Mouse (Mus musculus): ENCODE measurements at regions not wholly inside any gene's neighbourhood (a gene's known extent, or its start where the extent isn't known, plus 50 kb on each side); places are given as distances from the start of the nearest gene placed in this dataset.
A peak's percentile ranks its signal among the peaks of the same experiment; 100 is the strongest.
"Not testable (repeated sequence)": the region's sequence is repeated elsewhere in the genome, so short reads cannot be mapped to it uniquely, and the experiment has no call there.

DNA sequence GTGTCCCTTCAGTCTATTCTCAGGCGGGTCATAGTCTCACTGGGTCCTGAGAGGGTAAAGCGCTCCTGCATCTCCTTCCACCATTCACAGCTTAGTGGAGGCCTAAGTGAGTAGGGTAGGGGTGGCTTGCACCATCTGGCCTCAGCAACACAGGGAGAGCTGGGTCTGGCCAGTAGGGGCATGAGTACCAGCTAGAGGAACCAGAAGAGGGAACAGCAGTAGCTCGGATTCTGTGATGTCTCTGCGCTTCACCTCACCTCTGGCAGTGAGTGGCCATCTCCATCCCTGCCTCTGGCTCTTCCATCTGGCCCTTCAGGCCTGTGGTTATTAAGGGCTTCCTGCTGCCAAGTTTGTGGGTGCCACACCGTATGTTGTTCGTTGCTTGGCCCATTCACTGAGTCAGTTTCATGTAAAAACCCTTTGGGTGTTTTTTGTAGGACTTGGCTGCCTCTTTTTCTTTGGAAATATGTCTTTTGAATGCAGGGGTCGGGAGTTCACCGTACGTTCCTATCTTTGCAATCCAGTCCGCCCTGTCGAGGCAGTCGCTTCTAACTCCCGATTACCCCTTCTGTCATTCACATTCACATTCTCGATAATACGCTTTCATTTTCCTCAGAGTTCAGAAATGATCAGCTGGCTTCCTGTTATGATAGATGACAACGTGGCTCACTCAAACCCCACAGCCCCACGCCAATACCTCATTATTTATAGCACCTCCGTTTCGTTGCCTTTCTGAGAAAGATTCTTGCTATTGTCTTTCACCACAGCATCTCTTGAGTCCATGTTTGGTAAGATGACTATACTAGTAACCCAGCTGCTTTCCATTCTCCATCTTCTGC lies 99.4 kb upstream of the Mrps10 start:
- no peak for DNase-seq

DNA sequence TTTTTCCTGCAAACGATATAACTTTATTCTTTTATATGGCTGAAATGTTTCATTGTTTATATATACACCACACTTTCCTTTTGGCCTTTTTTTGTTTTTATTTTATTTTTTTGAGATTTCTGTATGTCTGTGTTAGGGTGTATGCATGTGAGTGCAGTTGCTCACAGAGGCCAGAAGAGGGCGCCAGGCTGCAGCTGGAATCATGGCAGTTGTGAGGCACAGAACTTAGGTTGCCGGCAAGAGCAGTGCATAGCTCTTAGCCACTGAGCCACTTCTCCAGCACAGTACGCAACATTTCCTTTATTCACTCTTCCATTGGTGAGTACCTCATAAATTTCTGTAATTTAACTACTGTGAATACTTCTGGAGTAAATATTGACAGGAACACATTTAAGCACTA lies 100.8 kb upstream of the Mrps10 start:
- no peak for DNase-seq

DNA sequence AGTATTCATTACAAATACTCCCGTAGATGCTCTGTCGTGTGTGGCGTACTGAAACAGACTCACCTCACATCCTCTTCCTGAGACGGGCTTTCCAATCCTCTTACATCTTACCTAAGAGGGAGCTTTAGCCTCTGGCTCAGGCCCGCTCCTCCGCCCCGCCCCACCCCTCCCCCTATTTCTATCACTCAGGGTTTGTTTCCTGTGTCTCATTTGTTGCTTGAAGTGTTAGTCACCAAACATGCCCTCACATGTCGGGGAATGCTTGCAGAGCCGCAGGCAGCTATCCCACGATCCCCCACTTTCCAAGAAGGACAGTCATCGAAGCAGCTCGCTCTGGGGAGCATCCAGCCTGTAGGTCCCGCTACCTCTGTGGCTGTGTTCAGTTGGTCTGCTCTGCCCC lies 101.6 kb upstream of the Mrps10 start:
- DNase-seq, result no peak

DNA sequence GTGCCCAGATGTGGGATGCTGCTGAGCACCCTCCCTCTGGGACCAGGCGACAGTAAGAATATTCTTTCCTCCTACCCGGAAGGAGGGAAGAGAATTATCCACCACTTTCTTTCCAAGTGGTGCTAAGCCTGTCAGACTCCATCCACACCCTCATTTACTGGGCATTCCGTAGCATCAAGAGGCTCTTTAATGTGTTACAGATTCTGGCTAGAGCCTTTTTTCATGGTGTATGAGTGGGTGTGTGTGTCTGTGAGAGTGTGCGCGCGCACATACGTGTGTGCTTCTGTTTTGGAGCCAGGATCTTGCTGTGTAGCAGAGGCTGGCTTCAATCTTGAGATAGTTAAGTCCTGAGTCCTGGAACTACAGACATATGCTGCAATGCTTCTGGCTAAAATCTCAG lies 102.4 kb upstream of the Mrps10 start:
- DNase-seq, result no peak

DNA sequence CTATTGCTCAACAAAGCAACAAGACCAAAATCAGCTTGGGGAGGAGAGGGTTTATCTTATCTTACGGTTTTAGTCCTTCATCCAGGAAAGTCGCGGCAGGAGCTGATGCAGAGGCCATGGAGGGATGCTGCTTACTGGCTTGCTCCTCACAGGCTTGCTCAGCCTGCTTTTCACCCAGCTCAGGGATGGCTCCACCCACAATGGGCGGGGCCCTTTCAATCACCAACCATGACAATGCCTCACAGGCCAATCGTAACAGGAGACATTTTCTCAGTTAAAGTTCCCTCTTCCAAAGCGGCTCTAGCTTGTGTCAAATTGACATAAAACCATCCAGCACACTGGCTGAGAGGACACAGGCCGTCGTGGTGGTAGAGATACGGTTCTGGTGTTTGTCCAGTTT lies 105.7 kb upstream of the Mrps10 start:
- no peak for DNase-seq

DNA sequence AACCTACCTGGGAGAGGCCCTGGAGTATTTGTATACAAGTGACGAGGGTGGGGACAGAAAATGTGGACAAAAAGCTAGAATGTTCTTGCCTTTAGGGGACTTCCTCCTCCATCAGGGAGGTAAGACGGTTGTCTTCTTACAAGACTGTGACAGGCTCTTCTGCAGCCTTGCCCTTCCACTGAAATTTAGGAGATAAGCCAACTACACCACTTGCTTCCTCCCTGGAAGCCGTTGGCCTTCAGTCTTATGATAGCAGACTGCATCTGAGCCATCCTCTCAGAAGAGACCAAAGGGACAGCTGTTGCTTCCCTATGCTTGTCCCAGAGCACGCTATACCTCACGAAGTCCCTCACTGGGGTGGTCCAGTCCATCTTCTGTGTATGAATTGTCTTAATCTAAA lies 106.5 kb upstream of the Mrps10 start:
- no peak for DNase-seq

DNA sequence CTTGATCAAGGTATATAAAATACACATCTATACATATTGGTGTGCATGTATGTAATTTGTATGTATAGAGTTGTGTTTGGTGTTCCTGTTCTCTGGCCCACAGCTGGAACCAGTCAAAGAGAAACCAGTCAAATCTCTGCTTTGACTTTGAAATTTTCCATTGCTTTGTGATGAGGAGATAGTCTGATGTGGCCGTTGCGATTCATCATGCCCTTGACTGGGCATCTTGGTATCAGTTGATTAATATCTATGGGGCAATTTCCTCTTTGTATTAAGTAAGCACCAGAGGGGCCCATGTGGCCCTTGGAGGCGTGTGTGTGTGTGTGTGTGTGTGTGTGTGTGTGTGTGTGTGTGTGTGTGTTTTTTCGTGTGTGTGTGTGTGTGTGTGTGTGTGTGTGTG lies 107.7 kb upstream of the Mrps10 start:
- DNase-seq, result no peak

DNA sequence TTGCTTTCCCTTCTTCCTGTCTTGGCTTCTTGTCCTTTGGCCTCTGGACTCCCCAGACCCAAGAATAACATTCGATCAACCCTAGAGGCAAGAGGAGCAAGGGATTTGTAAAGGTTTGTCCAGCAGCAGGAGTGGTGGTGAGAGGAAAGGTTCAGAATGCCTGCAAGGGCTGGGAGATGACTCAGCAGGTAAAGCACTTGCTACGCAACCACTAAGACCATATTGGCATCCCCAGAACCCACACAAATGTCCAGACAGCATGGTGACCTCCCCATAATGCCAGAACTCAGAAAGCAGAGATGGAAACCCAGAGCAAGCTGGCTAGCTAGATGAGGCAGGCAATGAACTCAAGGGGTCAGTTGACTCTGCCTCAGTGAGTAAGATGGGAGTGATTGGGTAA lies 110.4 kb upstream of the Mrps10 start:
- no peak for DNase-seq

DNA sequence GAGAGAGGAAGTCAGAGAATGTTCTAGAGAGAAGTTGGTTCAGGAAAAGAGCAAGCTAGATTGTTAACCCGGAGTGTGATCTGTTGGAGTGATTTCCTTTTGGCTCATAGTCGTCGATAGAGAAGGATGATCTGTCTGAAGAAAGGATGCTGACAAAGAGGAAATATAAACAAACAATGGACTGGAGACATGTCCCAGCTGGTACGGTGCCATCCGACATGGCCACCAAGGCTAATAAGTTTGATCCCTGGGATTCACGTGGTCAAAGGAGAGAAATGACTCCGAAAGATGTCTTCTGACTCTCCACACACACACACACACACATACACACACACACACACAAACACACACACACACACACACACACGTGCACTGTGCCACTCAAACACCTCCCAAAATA lies 113.5 kb upstream of the Mrps10 start:
- DNase-seq, result no peak

DNA sequence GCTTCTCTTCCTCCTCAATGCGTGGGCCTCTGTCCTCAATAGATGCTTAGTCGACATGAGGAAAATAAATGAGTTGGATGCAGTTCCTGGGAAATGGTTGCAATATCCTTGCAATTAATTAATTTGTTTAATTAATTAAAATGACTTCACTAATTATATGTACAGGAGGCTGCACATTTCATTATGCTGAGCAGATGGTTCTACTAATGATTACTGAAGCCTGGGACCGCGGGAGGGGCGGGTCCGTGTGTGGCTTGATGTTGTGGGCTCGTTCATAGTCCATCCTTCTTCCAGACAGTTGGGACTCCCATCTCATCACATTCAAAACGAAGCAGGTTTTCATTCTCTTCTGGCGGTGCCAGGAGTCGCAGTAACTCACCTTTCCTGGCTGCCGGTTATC lies 114.7 kb upstream of the Mrps10 start:
- DNase-seq, result no peak

DNA sequence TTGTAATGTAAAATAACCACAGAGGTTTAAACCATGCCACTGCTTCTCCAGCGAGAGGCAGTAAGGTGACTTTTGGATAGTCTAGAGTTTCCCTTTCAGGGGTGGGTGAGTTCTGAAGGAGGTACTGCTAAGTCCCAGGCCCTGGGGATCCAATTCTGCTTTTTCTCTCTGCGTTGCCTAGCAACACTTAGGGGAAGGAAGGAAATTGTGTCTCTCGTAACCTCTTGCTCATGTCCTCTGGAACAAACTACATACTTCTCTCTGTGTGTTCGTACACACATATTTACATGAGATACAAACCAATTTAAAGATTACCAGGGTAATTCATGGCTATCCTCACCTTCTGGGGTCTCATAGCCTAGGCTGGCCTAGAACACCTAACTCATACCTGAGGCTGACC lies 118.7 kb upstream of the Mrps10 start:
- DNase-seq, result no peak

DNA sequence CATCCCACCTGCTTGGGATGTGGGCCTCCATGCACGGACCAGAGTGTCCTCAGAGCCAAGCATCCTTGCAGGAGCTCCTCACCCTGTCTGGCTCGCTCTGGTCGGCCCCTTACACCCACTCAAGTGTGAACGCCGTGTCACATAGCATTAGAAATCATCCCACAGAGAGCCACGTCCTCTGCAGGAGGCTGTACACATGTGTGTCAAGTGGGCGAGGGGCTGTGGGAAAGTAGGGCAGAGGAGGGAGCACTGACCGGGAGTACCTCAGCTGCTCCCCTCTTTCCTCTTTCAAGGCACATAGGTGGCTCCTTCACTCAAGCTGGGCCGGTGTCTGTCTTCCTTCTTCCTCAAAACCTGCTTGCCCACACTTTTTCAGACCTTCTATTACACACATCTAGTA lies 119.5 kb upstream of the Mrps10 start:
- no peak for DNase-seq

DNA sequence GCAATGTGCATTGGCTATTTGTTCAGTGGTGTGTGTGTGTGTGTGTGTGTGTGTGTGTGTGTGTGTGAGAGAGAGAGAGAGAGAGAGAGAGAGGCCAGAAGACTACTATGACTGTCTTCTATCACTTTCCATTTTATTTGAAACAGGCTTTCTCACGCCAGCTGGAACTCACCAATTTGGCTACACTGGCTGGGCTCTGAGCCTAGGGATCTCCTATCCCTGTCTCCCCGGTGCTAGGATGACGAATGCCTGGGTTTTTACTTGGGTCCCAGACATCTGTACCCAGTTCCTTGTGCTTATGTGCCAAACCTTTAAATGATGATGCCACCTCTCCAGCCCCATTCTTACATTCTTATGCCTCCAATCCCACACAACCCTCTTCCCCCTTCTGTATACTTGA lies 120.6 kb upstream of the Mrps10 start:
- DNase-seq, result peak; percentile 44

DNA sequence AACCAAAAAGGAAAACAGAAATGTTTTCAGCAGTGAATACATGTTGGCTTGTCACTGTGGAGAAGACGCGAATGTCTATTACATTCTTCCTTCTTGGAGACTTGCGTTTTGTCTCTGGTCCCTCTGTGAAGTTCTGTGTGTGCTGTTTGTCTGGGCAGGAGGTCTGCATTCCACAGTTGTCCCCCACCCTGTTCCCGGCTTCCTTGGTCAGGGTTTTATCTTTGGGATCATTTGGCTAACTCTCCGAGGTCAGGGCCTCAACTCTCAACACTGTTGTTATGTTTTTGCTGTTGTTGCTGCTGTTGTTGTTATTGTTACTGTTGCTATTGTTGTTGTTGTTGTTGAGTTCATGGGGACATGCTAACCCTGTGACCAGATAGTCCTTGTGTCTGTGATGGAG lies 121.2 kb upstream of the Mrps10 start:
- DNase-seq, result peak; percentile 62

DNA sequence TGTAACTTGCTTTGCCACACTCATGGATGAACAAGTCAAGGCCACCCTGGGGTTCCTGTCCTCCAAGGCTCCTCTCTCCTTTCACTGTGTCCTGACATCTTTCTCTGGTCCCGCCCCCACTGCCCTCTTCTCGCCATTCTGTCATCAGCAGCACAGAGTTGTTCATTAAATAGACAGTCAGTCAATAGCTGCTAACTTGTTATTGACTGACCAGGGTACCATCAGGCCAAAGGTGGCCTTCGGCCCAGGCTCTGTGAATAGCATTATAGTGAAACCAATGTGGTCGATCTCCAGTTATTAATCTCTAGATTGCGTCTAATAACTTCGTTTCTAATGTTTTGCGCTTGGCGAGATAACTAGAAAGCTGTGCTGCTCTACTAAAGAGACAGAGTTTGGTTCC lies 122.1 kb upstream of the Mrps10 start:
- DNase-seq, result no peak

DNA sequence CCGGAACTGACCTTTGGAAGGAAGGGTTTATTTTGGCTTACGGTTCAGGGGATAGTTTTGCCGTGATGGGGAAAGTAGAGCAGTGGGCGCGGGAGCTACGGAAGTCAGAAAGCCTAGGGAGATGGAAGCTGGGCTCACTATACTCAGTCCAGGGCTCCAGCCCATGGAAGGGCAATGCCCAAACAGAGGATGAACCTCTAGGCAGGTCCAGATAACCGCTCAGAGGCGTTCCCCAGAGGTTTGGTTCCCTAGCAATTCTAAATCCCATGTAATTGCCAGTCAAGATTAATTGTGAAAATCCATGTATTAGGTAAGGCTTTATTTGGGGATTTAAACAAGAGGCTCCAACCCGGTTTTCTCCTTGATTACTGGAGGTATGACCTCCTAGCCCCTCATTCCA lies 123.1 kb upstream of the Mrps10 start:
- no peak for DNase-seq

DNA sequence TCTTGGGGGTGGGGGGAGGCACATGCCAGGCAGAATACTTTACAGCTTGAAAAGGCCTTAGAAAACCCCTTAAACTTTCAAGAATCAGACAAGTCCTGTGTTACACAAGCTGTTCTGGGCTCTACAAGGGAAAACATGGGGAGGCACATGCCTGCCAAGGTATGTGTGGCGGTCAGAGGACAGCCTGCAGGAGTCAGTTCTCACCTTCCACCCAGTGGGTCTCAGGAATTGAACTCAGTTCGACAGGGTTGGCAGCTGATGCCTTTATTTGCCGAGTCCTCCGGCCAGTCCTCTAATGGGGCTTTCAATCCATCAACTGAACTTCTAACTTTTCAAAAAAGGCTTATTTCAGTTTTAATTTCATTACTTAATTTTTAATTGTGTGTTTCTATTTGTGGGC lies 129.6 kb upstream of the Mrps10 start:
- no peak for DNase-seq

DNA sequence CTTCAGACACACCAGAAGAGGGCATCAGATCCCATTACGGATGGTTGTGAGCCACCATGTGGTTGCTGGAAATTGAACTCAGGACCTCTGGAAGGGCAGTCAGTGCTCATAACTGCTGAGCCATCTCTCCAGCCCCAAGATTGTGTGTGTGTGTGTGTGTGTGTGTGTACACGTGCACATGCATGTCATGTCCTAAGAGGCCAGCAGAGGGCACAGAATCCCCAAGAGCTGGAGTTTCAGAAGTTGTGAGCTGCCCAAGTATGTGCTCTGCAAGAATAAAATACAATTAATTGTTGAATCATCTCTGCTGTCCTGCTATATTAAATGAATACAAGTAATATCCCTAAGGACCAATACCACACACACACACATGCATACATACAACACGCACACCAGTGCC lies 130.8 kb upstream of the Mrps10 start:
- DNase-seq, result not testable (repeated sequence)

DNA sequence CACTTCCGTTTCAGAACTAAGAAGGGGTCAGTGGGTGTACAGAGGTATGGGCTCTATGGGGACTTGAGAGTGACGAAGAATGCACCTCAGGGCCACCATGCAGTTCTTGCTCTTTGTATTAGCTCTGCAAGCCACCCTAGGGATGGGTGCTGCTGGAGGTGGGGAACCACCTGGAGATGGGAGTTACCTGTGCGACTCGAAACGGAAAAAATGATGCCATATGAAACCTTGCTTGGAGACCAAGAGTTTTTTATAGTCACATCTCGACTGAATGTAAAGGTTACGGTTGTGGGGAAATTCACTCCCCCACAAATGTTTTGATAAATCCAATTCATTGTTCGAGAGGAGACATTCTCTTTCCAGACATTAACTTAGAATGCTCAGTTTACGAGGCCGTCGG lies 134.3 kb upstream of the Mrps10 start:
- DNase-seq, result no peak

DNA sequence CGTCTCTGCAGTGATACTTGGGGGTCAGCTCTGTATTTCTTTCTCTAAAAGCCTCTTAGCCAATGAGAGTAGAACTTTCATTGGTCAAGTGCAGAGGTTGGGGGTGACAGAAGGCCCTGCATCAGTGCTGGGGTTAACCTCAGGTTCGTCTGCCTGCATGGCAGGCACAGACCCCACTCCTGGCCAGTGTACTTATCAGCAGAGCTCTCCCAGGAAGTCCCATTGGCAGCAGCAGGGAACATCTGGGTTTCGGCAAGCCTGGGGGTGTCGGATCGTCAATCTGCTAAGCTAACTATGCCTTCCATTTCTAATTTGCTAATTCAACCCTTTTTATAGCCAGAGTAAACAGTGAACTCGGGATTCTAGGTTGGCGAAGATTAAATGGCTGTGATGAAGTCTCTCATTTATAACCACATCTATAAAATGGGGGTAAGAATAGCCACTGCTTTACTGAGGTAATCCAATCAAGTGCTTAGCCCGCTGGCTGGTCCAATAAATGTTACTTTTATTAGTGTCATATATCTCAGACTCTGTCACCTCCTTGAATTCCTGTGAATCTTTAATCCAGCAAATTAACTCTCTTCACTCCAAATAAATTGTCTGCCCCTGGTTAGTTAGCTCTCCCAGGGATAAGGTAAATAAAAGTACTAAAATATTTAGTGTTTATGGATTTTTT lies 135.5 kb upstream of the Mrps10 start:
- no peak for DNase-seq

DNA sequence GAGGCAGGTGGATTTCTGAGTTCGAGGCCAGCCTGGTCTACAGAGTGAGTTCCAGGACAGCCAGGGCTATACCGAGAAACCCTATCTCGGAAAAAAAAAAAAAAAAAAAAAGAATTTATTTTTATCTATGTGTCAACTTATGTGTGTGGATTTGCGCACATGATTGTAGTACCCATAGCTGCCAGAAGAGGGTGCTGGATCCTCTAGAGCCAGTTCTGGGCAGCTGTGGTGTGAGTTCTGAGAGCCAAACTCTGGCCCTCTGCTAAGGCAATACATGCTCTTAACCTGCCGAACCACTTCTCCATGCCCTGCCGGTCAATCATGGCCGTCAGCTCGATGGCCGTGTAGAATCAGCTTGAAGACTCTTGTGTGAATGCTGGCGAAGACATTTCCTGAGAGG lies 138.0 kb upstream of the Mrps10 start:
- peak; percentile 33 for DNase-seq

DNA sequence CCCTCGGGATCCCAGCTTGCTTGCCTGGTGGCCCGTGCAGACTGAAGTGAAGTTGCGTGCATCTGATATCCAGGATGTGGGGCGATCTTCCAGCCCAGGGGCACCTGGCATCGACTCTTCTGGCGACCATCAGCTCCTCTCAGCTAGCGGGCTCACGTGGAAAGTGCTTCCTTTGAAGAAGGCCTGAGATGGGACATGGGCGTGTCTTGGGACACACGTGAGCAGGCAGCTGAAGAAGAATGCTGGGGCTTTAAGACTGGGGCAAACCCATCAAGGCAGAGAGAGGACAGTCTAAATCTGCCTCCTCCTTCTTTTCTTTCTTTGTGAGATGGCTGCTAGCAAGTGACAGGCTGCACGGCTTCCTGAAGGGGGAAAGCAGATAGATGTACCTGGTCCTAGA lies 142.3 kb upstream of the Mrps10 start:
- no peak for DNase-seq

DNA sequence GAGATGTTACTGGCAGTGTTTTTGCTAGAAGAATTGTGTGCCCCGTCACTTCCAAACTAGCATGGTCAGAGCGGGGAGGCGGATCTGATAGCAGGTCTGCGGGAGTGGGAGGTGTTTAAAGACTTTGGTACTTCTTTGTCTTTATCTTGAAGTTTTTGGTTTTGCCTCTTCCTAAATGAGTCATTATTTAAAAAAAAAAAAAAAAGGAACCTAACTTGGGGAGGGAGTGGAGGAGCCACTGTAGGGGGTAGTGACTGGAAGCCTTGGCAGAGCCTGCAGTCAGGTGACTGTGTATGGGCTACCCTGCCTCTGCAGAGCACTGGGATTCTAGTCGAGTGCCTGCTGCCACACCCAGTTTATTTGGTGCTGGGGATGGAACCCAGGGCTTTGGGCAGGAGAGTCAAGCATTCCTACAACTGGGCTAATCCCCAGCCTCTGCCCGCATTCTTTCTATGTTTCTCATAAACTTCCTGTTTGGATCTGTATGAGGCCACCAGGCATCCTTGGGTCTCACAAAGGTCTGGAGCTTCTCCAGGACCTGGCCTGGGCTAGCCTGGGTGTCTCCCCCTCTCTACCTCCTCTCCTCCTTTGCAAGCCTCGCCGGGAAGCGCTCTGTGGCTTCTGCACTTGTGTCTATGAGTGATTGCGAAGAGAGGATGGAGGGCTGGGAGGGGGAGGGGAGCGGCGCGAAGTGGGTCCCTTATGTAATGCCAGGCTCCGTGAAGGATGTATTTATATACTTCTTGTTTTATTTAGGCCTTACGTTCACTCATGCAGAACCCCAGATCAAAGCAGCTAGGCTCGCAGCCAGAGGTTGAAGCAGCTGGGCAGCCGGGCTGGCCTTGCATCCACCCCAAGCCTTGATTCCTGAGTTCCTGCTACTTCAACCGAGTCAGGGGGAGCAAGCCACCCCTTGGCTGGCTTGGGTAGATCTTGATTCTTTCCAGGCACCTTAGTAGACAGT lies 143.1 kb upstream of the Mrps10 start:
- peak; percentile 28 for DNase-seq
